Mouse (Mus musculus): ENCODE data around the gene Speer4a.
A peak's percentile ranks its signal among the peaks of the same experiment; 100 is the strongest.
"Not testable (repeated sequence)": the region's sequence is repeated elsewhere in the genome, so short reads cannot be mapped to it uniquely, and the experiment has no call there.

The Speer4a gene

GRCm38 (mm10) chr5:26039458-26039857 is at the start of gene Speer4a:
Speer4a (minus strand) TSS chr5:26039558.
- DNase-seq = not testable (repeated sequence)

- not testable (repeated sequence) for DNase-seq
Measured at GRCm38 (mm10) chr5:26079023-26079422, 39.7 kb upstream of the Speer4a start.

GRCm38 (mm10) chr5:26070716-26071115 is 31.4 kb upstream of the Speer4a start:
- DNase-seq = no peak

DNA sequence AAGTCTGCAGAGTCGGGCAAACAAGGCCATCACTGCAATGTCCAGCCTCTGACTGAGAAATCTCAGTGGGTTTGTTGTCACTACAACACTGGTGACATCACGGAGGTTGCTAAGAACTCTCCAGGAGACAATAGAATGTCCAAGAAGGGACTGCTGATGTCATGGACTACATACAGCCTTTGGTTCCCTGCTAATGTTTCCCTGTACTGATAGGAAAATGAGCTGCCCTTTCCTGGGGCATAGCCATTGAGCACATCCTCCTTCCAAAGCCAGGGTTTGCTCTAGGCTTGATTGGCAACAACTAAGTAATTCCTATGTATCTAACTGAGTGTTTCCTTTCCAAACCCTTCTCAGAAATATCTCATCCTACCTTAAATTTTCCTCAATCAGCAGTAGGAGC is 19.1 kb upstream of the Speer4a start, which contains the start of gene Gm7347:
Gene Gm7347, minus strand, starts transcription at position 101 of the 400 bp plus-strand sequence.
- DNase-seq = not testable (repeated sequence)

- DNase-seq = not testable (repeated sequence)
Measured at GRCm38 (mm10) chr5:26022816-26023215, 16.5 kb downstream of the Speer4a start, which contains the start of gene Gm5862. Gm5862 (minus strand) TSS chr5:26022916.

- not testable (repeated sequence) for DNase-seq
Measured at GRCm38 (mm10) chr5:26007697-26008096, 31.7 kb downstream of the Speer4a start.

- peak; percentile 5 for DNase-seq
Measured at GRCm38 (mm10) chr5:26006937-26007695, 32.2 kb downstream of the Speer4a start.

GRCm38 (mm10) chr5:26004698-26005097 is 34.7 kb downstream of the Speer4a start, which contains the start of gene Gm1979:
Gm1979 (minus strand) TSS chr5:26004798.
- DNase-seq = not testable (repeated sequence)

DNA sequence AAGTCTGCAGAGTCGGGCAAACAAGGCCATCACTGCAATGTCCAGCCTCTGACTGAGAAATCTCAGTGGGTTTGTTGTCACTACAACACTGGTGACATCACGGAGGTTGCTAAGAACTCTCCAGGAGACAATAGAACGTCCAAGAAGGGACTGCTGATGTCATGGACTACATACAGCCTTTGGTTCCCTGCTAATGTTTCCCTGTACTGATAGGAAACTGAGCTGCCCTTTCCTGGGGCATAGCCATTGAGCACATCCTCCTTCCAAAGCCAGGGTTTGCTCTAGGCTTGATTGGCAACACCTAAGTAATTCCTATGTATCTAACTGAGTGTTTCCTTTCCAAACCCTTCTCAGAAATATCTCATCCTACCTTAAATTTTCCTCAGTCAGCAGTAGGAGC is 50.8 kb downstream of the Speer4a start, which contains the start of gene Gm21698:
Gene Gm21698, minus strand, starts transcription at position 101 of the 400 bp plus-strand sequence.
- not testable (repeated sequence) for DNase-seq

Data from kidney, postnatal 10 days (tissue).